Mouse (Mus musculus): ENCODE results near the gene Clic4. TPM values are rescaled to one million over a fixed set of nuclear protein-coding genes. Genes with fewer than 3 reads are reported as not detected.
"Not testable (repeated sequence)": the region's sequence is repeated elsewhere in the genome, so short reads cannot be mapped to it uniquely, and the experiment has no call there.

Clic4 gene
- total RNA-seq, 2 experiments from 2014 or later = 31.0 to 31.6 TPM

DNA sequence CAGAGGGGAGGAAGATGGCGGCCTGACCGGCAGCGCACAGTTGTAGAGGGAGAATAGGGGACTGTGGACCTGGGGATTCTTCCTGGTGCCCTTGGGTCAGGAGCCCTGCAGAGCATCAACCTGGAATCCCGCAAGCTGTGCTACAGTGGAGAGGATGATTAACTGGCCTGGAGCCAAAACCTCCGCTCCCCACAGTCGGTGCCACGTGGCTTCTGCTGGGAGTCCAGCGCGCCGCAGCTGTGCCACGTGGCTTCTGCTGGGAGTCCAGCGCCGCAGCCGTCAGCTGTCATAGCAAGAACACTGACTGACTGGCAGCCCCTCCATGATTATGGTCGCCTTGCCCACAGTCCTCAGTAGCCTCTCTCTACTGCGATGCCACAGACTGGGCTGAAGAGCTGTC, 70.8 kb downstream of the Clic4 start:
- DNase-seq (ENCODE audit: low spot score in 2 of 2) = no peak

GRCm38 (mm10) chr4:135197857-135198256, 74.8 kb downstream of the Clic4 start:
- no peak for DNase-seq (ENCODE audit: low spot score in 2 of 2)

- no peak for DNase-seq (ENCODE audit: low spot score in 2 of 2)
These were observed 79.8 kb downstream of the Clic4 start for GRCm38 (mm10) chr4:135192841-135193240.

GRCm38 (mm10) chr4:135191604-135192003, 81.0 kb downstream of the Clic4 start:
- DNase-seq (ENCODE audit: low spot score in 2 of 2) = no peak

- no peak for DNase-seq (ENCODE audit: low spot score in 2 of 2)
These were observed 81.4 kb downstream of the Clic4 start for GRCm38 (mm10) chr4:135191185-135191584.

DNA sequence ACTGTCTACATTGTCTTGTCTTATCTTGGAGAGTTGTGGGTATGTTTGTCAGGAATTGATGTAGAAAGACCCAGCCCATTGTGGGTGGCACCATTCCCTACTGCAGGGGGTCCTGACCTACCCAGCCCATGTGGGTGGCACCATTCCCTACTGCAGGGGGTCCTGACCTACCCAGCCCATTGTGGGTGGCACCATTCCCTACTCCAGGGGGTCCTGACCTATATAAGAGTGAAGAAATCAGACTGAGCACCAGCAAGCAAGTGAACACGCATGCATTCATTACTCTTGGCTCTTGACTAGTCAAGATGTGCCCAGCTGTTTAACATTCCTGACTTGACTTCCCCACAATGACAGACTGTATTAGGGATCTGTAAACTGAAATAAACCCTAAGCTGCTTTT, 82.2 kb downstream of the Clic4 start:
- DNase-seq (ENCODE audit: low spot score in 2 of 2) = no peak

DNA sequence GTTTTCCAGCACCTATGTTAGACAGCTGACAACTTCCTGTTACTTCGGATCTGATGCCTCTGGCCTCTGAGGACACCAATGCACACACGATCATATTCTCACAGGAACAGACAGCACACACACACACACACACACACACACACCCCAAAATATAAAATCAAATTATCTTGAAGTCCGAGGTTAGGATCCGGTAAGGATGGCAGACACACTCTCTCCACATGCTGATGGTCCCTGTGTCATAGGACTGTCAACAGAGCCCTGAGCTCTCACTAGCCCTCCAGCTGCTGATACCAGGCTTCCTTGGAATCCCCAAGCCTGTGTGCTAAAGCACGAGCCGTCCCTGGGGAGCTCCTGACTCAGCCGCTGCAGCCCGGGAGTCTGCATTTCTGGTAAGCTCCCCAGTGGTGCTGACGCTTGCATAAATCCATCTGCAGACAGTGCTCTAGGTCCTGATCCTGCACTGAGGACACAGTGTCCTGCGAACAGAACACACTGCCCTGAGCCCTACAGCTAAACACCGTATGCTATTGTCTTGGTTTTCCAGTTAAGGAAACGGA, 83.1 kb downstream of the Clic4 start:
- DNase-seq (ENCODE audit: low spot score in 2 of 2) = no peak

GRCm38 (mm10) chr4:135184277-135184676, 88.3 kb downstream of the Clic4 start:
- DNase-seq (ENCODE audit: low spot score in 2 of 2) = not testable (repeated sequence)

DNA sequence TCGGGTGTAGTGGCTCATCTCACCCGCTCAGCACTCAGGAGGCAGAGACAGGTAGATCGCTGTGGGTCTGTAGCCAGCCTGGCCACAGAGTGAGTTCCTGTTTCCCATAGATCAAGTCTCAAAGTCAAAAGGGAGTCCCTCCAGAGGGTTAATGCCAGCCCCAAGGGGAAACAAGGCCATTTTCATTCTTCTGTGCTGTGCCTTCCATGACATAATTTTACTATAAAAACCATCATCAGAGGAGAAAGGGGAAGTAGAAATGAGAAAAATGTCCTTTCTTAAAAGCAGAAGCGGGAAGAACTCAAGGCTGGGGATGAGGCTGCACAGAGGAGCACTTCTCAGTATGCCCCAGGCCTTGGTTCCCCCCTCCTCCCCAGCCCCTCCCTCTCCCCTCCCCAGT, 90.8 kb downstream of the Clic4 start:
- DNase-seq (ENCODE audit: low spot score in 2 of 2) = no peak

DNA sequence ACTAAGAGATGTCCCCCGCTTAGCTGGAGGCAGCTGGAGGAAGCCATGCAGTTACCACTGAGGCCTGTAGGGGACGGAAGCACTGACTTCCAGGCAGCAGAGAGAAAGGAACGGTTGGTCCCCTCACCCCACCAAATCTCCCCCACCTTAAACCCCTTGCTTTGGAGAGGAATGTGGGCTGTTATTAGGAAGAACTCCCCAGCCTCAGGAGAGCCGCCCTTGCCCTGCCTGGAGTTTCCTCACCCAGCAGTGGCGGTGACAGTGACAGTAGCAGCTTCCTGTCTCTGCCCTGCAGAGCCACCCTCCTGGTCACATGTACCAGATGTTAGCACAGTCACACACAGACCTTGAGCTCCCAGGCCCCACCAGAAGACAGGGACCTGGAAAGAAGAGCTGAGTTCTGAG, 93.5 kb downstream of the Clic4 start:
- DNase-seq (ENCODE audit: low spot score in 2 of 2) = peak; percentile 40 to 56

- no peak for DNase-seq (ENCODE audit: low spot score in 2 of 2)
These were observed 95.0 kb downstream of the Clic4 start for GRCm38 (mm10) chr4:135177568-135177967.

DNA sequence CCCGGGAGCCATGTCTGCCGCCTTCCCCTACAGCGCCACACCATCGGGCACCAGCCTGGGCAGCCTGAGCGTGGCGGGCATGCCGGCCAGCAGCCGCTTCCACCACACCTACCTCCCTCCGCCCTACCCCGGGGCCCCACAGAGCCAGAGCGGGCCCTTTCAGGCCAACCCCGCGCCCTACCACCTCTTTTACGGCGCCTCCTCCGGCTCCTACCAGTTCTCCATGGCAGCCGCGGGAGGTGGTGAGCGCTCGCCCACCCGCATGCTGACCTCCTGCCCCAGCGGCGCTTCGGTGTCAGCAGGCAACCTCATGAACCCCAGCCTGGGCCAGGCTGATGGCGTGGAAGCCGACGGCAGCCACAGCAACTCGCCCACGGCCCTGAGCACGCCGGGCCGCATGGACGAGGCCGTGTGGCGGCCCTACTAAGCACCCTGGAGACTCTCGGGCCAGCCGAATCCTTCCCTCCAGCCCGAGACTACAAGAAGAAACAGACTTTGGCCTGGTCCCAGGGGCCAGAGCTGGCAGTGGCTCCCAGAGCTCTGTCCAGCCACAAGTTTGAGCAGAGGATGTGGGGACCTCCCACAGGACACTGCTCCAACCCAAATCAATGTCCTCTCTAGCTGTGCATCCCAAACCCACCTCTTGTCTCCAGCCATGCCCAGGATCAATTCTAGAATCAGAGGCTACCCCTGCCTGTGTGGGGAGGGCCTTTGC, 97.1 kb downstream of the Clic4 start:
- DNase-seq (ENCODE audit: low spot score in 2 of 2) = no peak

GRCm38 (mm10) chr4:135171304-135171875, 101.2 kb downstream of the Clic4 start:
- no peak for DNase-seq (ENCODE audit: low spot score in 2 of 2)

DNA sequence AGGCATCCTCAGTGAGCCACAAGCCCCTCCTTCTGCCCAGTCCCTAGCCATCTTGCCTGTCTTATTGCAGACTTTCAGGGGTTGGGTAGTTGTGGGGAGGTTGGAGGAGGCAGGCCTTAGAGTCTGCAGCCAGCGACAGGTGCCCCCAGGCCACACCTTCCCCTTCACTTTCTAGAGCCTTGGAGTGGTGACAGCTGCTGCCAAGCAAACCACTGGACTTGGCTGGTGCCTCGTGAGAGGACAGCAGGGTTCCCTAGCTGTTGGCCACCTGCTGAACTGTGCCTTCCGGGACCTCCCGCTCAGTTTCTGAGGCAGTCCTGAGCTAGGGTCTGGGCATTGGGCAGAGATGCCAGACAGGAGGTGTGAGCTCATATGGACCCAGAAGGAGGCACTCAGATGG, 103.1 kb downstream of the Clic4 start:
- no peak for DNase-seq (ENCODE audit: low spot score in 2 of 2)

DNA sequence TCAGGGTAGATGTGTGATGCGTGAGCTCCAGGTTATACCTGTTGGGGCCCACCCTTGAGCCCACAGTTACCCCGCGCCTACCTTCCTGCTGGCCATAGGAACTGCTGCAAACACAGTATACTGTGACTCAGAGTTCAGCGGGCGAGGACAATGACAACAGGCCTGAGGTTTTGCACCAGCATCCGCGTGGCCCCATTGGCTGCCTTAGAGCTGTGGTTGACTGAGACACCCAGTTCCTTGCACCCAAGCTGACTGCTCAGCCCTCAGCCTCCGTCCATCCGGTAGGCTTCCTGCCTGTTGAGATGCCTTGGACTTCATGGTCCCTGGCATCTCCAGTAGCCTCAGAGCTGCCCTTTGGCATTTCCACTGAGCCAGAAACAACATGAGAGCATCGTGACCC, 103.5 kb downstream of the Clic4 start:
- no peak for DNase-seq (ENCODE audit: low spot score in 2 of 2)

- no peak for DNase-seq (ENCODE audit: low spot score in 2 of 2)
These were observed 104.6 kb downstream of the Clic4 start for GRCm38 (mm10) chr4:135167816-135168527.

- peak in 1 of 2 experiments; percentile 18 for DNase-seq (ENCODE audit: low spot score in 2 of 2)
These were observed 106.0 kb downstream of the Clic4 start for GRCm38 (mm10) chr4:135166413-135167225.

DNA sequence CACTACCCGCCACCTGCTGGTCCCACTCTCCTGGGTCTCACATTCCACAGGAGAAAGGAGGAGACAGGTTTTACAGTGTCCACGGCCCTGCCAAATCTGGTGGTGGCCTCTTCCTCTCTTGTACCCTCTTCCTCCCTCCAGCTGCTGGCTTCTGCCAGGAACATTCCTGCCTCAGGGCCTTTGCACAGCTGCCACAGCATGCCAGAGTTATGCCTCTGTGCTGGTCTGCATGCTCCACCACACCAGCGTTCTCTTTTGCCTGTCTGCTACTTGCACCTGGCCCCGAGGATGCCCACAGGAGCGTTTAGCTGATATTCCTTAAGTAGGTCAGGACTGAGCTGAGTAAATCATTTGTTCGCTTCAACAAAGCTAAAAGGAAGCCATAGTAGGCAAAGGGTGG, 106.9 kb downstream of the Clic4 start:
- no peak for DNase-seq (ENCODE audit: low spot score in 2 of 2)
